ENCODE assay signal across 8 mouse cellular contexts in the genomic region with DNA sequence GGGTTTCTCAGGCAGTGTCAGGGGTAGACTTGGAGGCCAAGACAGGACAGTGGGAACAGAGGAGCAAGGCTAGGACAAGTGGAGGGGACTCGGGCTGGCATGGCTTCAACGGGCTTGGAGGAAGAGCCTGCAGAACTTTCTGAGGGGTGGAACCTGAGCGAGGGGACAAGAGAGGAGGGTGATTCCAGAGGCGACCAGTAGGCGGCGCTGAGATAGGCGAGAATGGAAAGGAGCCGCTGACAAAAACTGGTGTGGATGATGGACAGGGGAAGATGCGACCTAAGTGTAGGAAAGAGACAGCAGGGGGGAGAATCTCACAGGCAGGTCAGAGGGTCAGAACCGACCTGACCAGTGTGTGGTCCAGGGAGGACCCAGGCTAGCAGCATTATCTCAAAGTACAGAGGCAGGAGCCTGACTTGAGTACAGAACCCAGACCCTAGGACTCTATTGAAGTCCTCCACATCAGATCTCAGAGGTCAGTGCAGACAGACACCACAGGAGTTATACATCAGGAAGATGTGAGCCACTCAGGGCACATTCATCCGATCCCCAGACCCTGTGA. TPM values are rescaled to one million over a fixed set of nuclear protein-coding genes. Genes with fewer than 3 reads are reported as not detected.
DNase-seq lines count a peak whose midpoint lies in the region; ATAC-seq lines count a peak whose summit lies in the region.

No protein-coding gene starts in this region.

- H3K27me3 ChIP-seq in forebrain, embryonic 16.5 days (replicated peaks; ENCODE audit: control insufficient read depth, insufficient read depth, low read length): no peaks in the 10 kb centered on the region

- H3K27ac ChIP-seq in forebrain, embryonic 16.5 days (ENCODE audit: low read length): no peak overlapping the region

- no peak overlapping the region for H3K9ac ChIP-seq in forebrain, embryonic 16.5 days (replicated peaks; ENCODE audit: low read depth, low read length)

- peak; percentile 75 for DNase-seq in layer of hippocampus, adult 11-12 months (ENCODE audit: low spot score)
- DNase-seq in layer of hippocampus, adult 9-11 months: no peak
- DNase-seq in brain, adult 2 months (ENCODE audit: low read depth, low spot score): peak; percentile 62
- DNase-seq in kidney, postnatal 14 days: peak; percentile 63
- DNase-seq in lung, adult 18-20 months: peak; percentile 30 to 38
- peak; percentile 77 for DNase-seq in retina, postnatal 1 day
- DNase-seq in urinary bladder, postnatal 10 days (ENCODE audit: low spot score): peak; percentile 54

- 12% methylated on average over 11 of the region's 11 CpGs for WGBS in forebrain, embryonic 16.5 days

- peaks cover 17% of the 10 kb centered on the region for H3K4me1 ChIP-seq in forebrain, embryonic 16.5 days (replicated peaks; ENCODE audit: control insufficient read depth, insufficient read depth, low read length)

- H3K36me3 ChIP-seq in forebrain, embryonic 16.5 days (ENCODE audit: control insufficient read depth, insufficient read depth): no peaks in the 10 kb centered on the region

- ATAC-seq in forebrain, embryonic 16.5 days: peak; percentile 7; the same call in 1 of the 2 replicates

- H3K4me2 ChIP-seq in forebrain, embryonic 16.5 days (ENCODE audit: low read length): no peak overlapping the region

- H3K4me3 ChIP-seq in forebrain, embryonic 16.5 days (replicated peaks; ENCODE audit: low read length): no peak overlapping the region

- no peaks in the 10 kb centered on the region for H3K9me3 ChIP-seq in forebrain, embryonic 16.5 days (ENCODE audit: control insufficient read depth, low read length)

RNA-seq across cellular contexts. Expression of gene Kcng1, which starts 7.1 kb away (rescaled TPM):
- 15.3 and 16.1 TPM in 2 replicates for polyA plus RNA-seq in forebrain, embryonic 16.5 days (2015; fragmentation: Nextera tagmentation; extraction: Ambion mirVana)

RNA-seq across cellular contexts. Expression of gene Mocs3, which starts 44.0 kb away (rescaled TPM):
- polyA plus RNA-seq in forebrain, embryonic 16.5 days (2015; fragmentation: Nextera tagmentation; extraction: Ambion mirVana): 6.9 and 7.7 TPM in 2 replicates

RNA-seq across cellular contexts. Expression of gene Dpm1, which starts 44.1 kb away (rescaled TPM):
- polyA plus RNA-seq in forebrain, embryonic 16.5 days (2015; fragmentation: Nextera tagmentation; extraction: Ambion mirVana): 56.1 and 65.9 TPM in 2 replicates

RNA-seq across cellular contexts. Expression of gene Gm20716, which starts 44.3 kb away (rescaled TPM):
- polyA plus RNA-seq in forebrain, embryonic 16.5 days (2015; fragmentation: Nextera tagmentation; extraction: Ambion mirVana): 23.8 and 24.4 TPM in 2 replicates
